Mouse (Mus musculus): ENCODE measurements around the gene Rubcn. TPM values are rescaled to one million over a fixed set of nuclear protein-coding genes. Genes with fewer than 3 reads are reported as not detected.

Gene Rubcn
- polyA plus RNA-seq, 1 experiment = 9.9 TPM

DNA sequence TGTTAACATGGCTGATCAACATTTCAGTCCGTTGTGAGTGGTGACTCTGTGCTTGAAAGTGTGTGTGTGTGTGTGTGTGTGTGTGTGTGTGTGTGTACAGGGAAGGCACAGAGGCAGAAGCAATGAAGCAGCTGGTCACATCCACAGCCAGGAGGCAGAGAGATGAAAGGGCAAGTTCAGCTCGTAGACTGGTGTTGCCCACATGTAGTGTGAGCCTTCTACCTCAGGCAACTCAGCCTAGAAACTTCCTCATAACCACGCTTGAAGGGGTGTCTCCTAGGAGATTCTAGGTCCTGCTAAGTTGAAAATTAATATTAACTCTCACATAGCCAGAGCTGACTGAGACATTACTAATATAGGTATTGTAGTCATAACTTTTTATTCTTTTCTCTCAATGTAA, 4.2 kb downstream of the Rubcn start:
- Histone ChIP-seq H3K27me3 (replicated peaks) (no peaks in the 10 kb centered on the region), H3K9me3 (no peaks in the 10 kb centered on the region), H3K4me3 (replicated peaks) (no peak overlapping the region), H3K36me3 (replicated peaks; ENCODE audit: low read length) (no peaks in the 10 kb centered on the region), H3K4me1 (peaks cover 16% of the 10 kb centered on the region)
- TF ChIP-seq GATA1 (IDR thresholded peaks at IDR 0.05; ENCODE audit: borderline replicate concordance, low read length) (no peak), FLI1 (IDR thresholded peaks at IDR 0.05; ENCODE audit: low read length) (no peak)

DNA sequence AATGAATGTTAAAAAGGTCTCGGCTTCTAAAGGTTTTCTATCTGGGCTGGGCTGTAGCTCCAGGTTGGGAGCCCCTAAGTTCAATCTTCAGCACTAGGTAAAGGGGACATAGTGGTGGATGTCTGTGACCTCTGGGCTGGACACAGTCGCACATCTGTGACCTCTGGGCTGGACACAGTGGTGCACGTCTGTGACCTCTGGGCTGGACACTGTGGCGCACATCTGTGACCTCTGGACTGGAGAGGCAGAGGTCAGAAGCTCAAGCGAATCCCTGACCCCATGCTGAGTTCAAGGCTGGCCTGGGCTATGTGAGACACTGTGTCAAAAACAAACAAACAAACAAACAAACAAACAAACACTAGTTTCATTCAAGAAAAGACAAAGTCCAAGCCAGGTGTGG, 7.3 kb downstream of the Rubcn start:
- peaks cover 1% of the 10 kb centered on the region for H3K36me3 ChIP-seq (replicated peaks; ENCODE audit: low read length)
- no peak overlapping the region for H3K4me3 ChIP-seq (replicated peaks)
- H3K27me3 ChIP-seq (replicated peaks) = no peaks in the 10 kb centered on the region
- H3K9me3 ChIP-seq = no peaks in the 10 kb centered on the region
- H3K4me1 ChIP-seq = peaks cover 34% of the 10 kb centered on the region
- TF ChIP-seq GATA1 (IDR thresholded peaks at IDR 0.05; ENCODE audit: borderline replicate concordance, low read length) (no peak), FLI1 (IDR thresholded peaks at IDR 0.05; ENCODE audit: low read length) (no peak)

GRCm38 (mm10) chr16:32867919-32868552, 9.5 kb downstream of the Rubcn start:
- no peaks in the 10 kb centered on the region for H3K27me3 ChIP-seq (replicated peaks)
- H3K4me1 ChIP-seq = peaks cover 51% of the 10 kb centered on the region
- H3K36me3 ChIP-seq (replicated peaks; ENCODE audit: low read length) = peaks cover 20% of the 10 kb centered on the region
- TF ChIP-seq GATA1 (IDR thresholded peaks at IDR 0.05; ENCODE audit: borderline replicate concordance, low read length) (no peak), FLI1 (IDR thresholded peaks at IDR 0.05; ENCODE audit: low read length) (no peak)
- H3K4me3 ChIP-seq (replicated peaks) = peak overlapping the region; percentile 98
- H3K9me3 ChIP-seq = no peaks in the 10 kb centered on the region

DNA sequence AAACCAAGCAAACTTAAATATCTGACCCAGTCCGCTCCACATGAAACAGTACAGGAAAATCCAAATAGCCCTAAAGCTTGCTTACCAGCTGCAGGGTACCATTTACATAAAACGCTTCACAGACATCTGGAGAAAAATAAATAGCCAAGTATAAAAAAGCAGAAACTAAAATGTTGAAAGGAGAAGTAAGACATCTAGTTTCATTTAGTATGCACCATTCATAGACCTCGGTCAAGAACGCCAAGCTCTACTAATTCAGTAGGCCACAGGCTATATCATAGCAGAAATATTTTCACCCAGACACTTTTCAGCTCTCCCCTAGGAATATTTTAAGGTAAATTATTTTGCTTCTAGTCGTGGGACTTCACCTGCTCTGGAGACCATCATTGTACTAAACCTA, 10.9 kb downstream of the Rubcn start:
- Histone ChIP-seq H3K9me3 (no peaks in the 10 kb centered on the region), H3K4me3 (replicated peaks) (peak overlapping the region; percentile 98), H3K27me3 (replicated peaks) (no peaks in the 10 kb centered on the region), H3K4me1 (peaks cover 54% of the 10 kb centered on the region), H3K36me3 (replicated peaks; ENCODE audit: low read length) (peaks cover 21% of the 10 kb centered on the region)
- TF ChIP-seq GATA1 (IDR thresholded peaks at IDR 0.05; ENCODE audit: borderline replicate concordance, low read length) (no peak), FLI1 (IDR thresholded peaks at IDR 0.05; ENCODE audit: low read length) (no peak)

DNA sequence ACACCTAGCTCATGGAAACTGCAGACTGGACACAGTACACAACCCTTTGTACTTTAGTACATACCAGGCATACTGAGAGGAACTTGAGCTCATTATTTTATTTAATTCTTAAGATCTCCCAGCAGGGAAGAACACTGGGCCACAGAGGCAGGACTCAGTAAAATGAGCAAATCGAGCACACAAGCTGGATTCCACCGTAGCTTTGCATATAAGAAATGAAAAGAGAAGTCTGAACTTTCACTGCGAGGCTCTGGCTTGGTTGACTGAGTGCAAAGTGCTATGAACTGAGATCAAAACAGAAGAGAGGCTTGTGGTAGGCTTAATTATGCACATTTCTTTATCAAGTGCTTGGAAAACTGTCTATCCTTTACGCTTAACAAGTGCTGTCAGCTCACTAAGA, 12.2 kb downstream of the Rubcn start:
- peaks cover 54% of the 10 kb centered on the region for H3K4me1 ChIP-seq

DNA sequence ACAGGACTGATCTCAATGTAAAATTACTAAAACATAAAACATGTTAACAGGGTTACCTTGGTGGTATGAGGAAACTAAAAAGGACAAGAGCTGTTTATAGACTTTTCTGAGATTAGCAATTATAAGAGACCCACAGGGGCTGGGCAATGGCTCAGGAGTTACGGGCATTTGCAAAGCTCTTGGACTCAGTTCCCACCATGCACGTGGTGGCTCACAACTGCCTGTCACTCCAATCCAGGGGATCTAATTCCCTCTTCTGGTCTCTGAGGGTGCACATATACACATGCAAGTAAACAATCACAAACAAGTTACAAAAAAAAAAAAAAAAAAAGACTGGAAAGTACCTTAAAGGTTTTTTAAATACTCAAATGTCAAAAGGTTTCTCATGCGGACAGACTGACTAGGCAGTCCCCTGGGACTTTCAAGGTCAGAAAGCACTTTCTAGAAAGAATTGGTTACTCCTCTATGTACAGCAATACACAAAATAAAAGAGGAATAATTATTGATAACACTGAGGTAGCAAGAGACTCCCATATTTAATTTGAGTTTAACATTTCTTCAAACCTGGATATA, 15.7 kb downstream of the Rubcn start:
- Histone ChIP-seq H3K4me1 (peaks cover 66% of the 10 kb centered on the region), H3K4me3 (replicated peaks) (no peak overlapping the region), H3K27me3 (replicated peaks) (no peaks in the 10 kb centered on the region), H3K36me3 (replicated peaks; ENCODE audit: low read length) (peaks cover 53% of the 10 kb centered on the region), H3K9me3 (no peaks in the 10 kb centered on the region)
- TF ChIP-seq GATA1 (IDR thresholded peaks at IDR 0.05; ENCODE audit: borderline replicate concordance, low read length) (no peak), FLI1 (IDR thresholded peaks at IDR 0.05; ENCODE audit: low read length) (no peak)

More for the DNA sequence above, 12.2 kb downstream of the Rubcn start:
- Histone ChIP-seq H3K9me3 (no peaks in the 10 kb centered on the region), H3K36me3 (replicated peaks; ENCODE audit: low read length) (peaks cover 34% of the 10 kb centered on the region), H3K27me3 (replicated peaks) (no peaks in the 10 kb centered on the region), H3K4me3 (replicated peaks) (no peak overlapping the region)
- TF ChIP-seq GATA1 (IDR thresholded peaks at IDR 0.05; ENCODE audit: borderline replicate concordance, low read length) (no peak), FLI1 (IDR thresholded peaks at IDR 0.05; ENCODE audit: low read length) (no peak)

DNA sequence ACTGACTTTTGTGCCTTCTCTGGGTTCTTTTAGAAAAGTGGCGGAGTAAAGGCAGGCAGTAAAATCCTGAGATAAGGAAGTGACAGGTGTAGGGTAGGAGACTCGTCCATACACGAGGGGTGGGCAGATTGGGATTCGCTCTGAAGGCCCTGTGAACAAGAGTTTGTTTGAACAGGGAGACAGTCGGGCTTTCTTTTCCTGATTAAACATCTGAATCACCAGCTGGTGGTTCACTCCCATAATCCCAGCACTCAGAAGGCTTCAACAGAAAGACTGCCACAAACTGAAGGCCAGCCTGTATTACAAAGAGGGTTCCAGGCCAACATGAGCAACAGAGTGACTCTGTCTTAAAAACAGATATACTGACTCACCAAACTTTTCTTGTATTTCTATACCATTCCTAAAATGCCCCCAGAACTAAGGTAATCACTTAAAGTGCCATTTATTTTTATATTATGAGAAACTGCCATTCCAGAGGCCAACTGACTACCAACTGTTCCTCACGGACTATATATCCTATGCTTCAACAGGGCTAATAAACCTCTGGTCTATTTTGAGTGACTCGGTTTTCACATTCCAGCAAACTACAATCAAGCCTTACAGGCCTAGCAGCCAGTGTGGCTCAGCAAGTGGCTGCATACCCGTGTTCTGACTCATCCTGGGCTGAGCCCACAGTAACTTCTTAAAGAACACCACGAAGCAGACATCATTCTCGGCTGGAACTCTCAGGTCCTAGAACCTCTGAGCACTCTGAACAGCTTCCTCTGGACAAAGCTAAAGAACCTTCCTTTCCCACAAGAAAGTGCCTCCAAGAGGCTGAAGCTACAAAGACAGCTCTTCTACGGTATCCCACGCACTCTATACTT, 18.6 kb downstream of the Rubcn start:
- H3K27me3 ChIP-seq (replicated peaks) = no peaks in the 10 kb centered on the region
- peaks cover 54% of the 10 kb centered on the region for H3K36me3 ChIP-seq (replicated peaks; ENCODE audit: low read length)
- no peaks in the 10 kb centered on the region for H3K9me3 ChIP-seq
- peaks cover 66% of the 10 kb centered on the region for H3K4me1 ChIP-seq
- TF ChIP-seq GATA1 (IDR thresholded peaks at IDR 0.05; ENCODE audit: borderline replicate concordance, low read length) = no peak
- TF ChIP-seq FLI1 (IDR thresholded peaks at IDR 0.05; ENCODE audit: low read length) = no peak
- no peak overlapping the region for H3K4me3 ChIP-seq (replicated peaks)

- peaks cover 48% of the 10 kb centered on the region for H3K36me3 ChIP-seq (replicated peaks; ENCODE audit: low read length)
- peak overlapping the region; percentile 64 for H3K4me3 ChIP-seq (replicated peaks)
- H3K4me1 ChIP-seq = peaks cover 66% of the 10 kb centered on the region
- no peaks in the 10 kb centered on the region for H3K9me3 ChIP-seq
- TF ChIP-seq FLI1 (IDR thresholded peaks at IDR 0.05; ENCODE audit: low read length) (no peak), GATA1 (IDR thresholded peaks at IDR 0.05; ENCODE audit: borderline replicate concordance, low read length) (no peak)
- H3K27me3 ChIP-seq (replicated peaks) = no peaks in the 10 kb centered on the region
Observed at GRCm38 (mm10) chr16:32858356-32858755, 19.2 kb downstream of the Rubcn start.

- Histone ChIP-seq H3K36me3 (replicated peaks; ENCODE audit: low read length) (peaks cover 47% of the 10 kb centered on the region), H3K27me3 (replicated peaks) (no peaks in the 10 kb centered on the region), H3K9me3 (no peaks in the 10 kb centered on the region), H3K4me1 (peaks cover 66% of the 10 kb centered on the region), H3K4me3 (replicated peaks) (no peak overlapping the region)
- TF ChIP-seq FLI1 (IDR thresholded peaks at IDR 0.05; ENCODE audit: low read length) = no peak
- TF ChIP-seq GATA1 (IDR thresholded peaks at IDR 0.05; ENCODE audit: borderline replicate concordance, low read length) = no peak
Observed at GRCm38 (mm10) chr16:32856751-32857150, 20.8 kb downstream of the Rubcn start.
